Mouse (Mus musculus): Measurements from ENCODE around the gene Gm21767. TPM values are rescaled to one million over a fixed set of nuclear protein-coding genes. Genes with fewer than 3 reads are reported as not detected.
"Not testable (repeated sequence)": the region's sequence is repeated elsewhere in the genome, so short reads cannot be mapped to it uniquely, and the experiment has no call there.

The Gm21767 gene
- not detected in 2 replicates for polyA plus RNA-seq (2015; fragmentation: Nextera tagmentation; extraction: Ambion mirVana)

DNA sequence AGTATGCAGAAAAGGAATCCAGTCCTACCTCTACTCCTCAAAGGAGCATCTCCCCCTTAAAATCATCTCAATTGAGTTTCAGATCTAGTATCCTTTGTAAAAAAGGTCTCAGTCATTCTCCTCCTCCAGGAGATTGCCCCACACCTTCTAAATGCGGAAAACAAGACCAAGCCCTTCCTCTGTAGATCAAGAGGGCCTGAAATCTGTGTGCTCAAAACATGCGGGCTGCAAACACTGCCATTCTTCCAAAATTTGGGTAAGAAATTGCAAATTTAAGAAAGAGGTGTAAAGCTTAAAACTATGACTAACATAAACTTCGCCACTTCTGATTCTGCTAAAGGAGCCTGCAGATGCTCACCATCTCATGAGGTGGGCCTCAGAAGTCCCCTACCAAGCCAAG, at the start of gene Gm21767:
Gm21767 (plus strand) TSS at position 301 of the 400 bp plus-strand sequence.
- H3K4me1 ChIP-seq (replicated peaks; ENCODE audit: control insufficient read depth, insufficient read depth, low read length); ATAC-seq; H3K27me3 ChIP-seq (replicated peaks; ENCODE audit: control insufficient read depth, insufficient read depth, low read length); H3K4me2 ChIP-seq (ENCODE audit: low read length); H3K9me3 ChIP-seq (ENCODE audit: control insufficient read depth, low read length); H3K36me3 ChIP-seq (ENCODE audit: control insufficient read depth, insufficient read depth); H3K27ac ChIP-seq (ENCODE audit: low read length); H3K9ac ChIP-seq (replicated peaks; ENCODE audit: low read depth, low read length); H3K4me3 ChIP-seq (replicated peaks; ENCODE audit: low read length): not testable (repeated sequence)
- no CpG with 5 or more reads among the region's 3 CpGs for WGBS

All from forebrain, embryonic 16.5 days (tissue).